Mouse (Mus musculus): ENCODE measurements around the gene Bcar3. TPM values are rescaled to one million over a fixed set of nuclear protein-coding genes. Genes with fewer than 3 reads are reported as not detected.
A peak's percentile ranks its signal among the peaks of the same experiment; 100 is the strongest.

The Bcar3 gene
- total RNA-seq, 2 experiments from 2014 or later: 14.7 to 15.4 TPM

- Histone ChIP-seq H3K4me3 (no peak overlapping the region), H3K27ac (no peak overlapping the region)
- intact Hi-C loops (cut with DNase I): no loop called here
- no peak for DNase-seq (ENCODE audit: extremely low spot score in 1 of 2, low spot score in 2 of 2)
- TF ChIP-seq CTCF (IDR thresholded peaks at IDR 0.05): no peak
Observed at GRCm38 (mm10) chr3:122322226-122322625, 28.3 kb downstream of the Bcar3 start.

DNA sequence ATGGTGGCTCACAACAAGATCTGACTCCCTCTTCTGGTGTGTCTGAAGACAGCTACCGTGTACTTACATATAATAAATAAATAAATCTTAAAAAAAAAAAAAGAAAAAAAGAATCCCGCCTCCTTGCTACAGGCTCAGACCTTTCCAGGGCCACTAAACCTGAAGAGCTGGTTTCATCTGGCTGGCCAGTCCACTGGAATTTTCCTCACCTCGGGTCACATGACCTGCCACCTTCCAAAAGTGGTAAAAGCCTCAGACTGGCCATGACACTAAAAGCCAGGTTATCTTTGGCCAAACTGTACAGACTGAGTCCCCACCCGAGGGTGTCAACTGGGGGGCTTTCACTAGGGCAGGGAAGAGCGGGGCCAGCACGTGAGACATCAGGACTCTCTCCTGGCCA is 29.9 kb downstream of the Bcar3 start:
- TF ChIP-seq CTCF (IDR thresholded peaks at IDR 0.05): no peak
- DNase-seq (ENCODE audit: extremely low spot score in 1 of 2, low spot score in 2 of 2): no peak
- no peak overlapping the region for H3K27ac ChIP-seq
- no peak overlapping the region for H3K4me3 ChIP-seq
- intact Hi-C loops (cut with DNase I): no loop called here

DNA sequence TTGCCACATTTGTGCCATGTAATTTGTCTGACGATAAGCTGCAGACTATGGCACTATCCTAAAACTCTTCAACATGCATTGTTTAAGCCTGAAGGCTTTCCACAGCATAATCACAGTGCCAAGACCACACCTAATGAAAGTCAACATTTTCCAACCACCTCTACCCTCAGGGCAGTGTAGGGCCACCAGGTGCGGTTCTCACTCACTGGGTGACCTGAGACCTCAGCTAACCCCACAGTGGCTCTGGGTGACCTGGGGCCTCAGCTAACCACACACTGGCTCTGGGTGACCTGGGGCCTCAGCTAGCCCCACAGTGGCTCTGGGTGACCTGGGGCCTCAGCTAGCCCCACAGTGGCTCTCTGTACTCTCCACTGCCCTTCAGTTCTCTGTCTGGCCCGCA is 30.6 kb downstream of the Bcar3 start:
- Histone ChIP-seq H3K27ac (no peak overlapping the region), H3K4me3 (no peak overlapping the region)
- DNase-seq (ENCODE audit: extremely low spot score in 1 of 2, low spot score in 2 of 2): no peak
- no peak for TF ChIP-seq CTCF (IDR thresholded peaks at IDR 0.05)
- intact Hi-C loops (cut with DNase I): no loop called here

DNA sequence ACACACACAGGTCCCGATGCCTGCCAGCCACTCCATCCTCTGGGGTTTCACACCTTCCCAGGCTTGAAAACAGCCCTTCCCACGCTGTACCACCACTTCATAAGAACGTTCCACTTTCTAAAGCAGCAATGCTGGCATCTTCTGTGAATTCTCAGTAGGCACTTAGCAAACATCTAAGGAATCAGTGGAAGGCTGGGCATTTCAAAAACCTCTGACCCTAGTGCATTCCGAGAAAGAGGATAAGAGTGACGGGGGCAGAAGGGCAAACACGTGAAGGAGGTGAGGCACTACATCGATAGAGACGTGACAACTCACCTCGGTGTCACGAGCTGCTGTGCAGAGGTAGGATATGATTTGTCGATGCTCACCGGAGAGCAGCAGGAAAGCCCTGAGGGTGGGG is 36.5 kb downstream of the Bcar3 start:
- Histone ChIP-seq H3K27ac (no peak overlapping the region), H3K4me3 (no peak overlapping the region)
- intact Hi-C loops (cut with DNase I): loop anchor here (5.0 kb wide), 1 partner anchor 47 kb away; no protein-coding TSS in a partner anchor
- DNase-seq (ENCODE audit: extremely low spot score in 1 of 2, low spot score in 2 of 2): no peak
- TF ChIP-seq CTCF (IDR thresholded peaks at IDR 0.05): no peak

DNA sequence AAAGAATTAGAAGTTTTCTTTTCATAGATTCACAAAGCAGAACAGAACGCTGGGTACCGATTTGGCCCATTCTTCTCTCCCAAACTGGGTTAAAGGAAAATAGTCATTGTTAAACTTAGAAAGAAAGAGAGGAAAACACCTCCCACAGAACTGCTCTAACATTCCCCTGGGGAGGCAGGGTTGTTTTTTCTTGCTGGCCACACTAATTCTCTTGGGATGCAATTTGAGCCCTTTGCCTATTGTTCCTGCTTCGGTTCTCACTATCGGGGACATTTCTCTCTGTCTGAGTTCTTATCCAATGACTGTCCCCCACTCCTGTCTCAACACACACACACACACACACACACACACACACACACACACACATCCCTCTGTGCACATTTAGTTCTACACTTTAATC is 39.6 kb downstream of the Bcar3 start:
- no peak for TF ChIP-seq CTCF (IDR thresholded peaks at IDR 0.05)
- intact Hi-C loops (cut with DNase I): loop anchor here (5.0 kb wide), 1 partner anchor 44 kb away; no protein-coding TSS in a partner anchor
- H3K27ac ChIP-seq: peak overlapping the region; percentile 55; the same call in 1 of the 2 replicates
- DNase-seq (ENCODE audit: extremely low spot score in 1 of 2, low spot score in 2 of 2): no peak
- H3K4me3 ChIP-seq: no peak overlapping the region

DNA sequence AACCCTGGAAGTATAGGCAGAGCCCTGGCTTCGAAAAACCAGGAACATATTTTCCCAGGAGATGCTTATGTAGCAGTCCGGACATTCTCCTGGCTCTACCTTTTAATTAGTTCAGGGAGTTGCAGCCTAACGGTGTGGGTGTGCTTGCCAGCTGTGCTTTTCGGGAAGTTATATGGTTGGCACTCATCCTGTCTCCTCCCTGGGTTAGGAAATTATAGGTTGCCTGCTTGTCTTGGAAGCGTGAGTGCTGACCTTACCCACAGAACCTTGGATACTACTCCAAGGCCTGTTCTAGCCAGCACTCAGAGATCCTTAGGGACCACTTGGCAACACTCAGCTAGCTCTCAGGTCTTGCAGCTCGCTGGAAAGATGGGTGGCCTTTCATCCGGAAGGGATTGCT is 40.0 kb downstream of the Bcar3 start:
- intact Hi-C loops (cut with DNase I): loop anchor here (5.0 kb wide), 1 partner anchor 43 kb away; no protein-coding TSS in a partner anchor
- no peak for TF ChIP-seq CTCF (IDR thresholded peaks at IDR 0.05)
- DNase-seq (ENCODE audit: extremely low spot score in 1 of 2, low spot score in 2 of 2): no peak
- Histone ChIP-seq H3K27ac (no peak overlapping the region), H3K4me3 (no peak overlapping the region)

DNA sequence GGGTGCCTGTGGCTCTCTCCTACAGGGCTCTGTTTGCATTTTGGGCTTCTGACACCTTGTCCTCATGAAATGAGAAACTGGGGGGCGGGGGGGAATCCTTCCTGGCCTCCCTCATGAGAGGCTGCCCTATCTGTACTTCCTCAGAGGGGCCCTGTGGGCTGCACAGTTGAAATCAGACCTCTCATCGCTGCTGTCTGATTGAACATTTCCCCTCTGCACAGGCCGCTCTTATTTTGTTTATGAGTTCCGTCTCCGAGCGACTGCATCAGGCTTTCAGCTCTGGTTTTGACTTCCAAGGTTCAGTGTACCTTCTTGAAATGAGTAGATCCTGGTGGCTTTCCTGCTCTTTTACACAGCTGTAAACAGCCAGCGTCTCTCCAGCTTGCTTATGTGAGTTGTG is 40.4 kb downstream of the Bcar3 start:
- no peak for DNase-seq (ENCODE audit: extremely low spot score in 1 of 2, low spot score in 2 of 2)
- intact Hi-C loops (cut with DNase I): loop anchor here (5.0 kb wide), 1 partner anchor 43 kb away; no protein-coding TSS in a partner anchor
- Histone ChIP-seq H3K27ac (no peak overlapping the region), H3K4me3 (no peak overlapping the region)
- no peak for TF ChIP-seq CTCF (IDR thresholded peaks at IDR 0.05)

DNA sequence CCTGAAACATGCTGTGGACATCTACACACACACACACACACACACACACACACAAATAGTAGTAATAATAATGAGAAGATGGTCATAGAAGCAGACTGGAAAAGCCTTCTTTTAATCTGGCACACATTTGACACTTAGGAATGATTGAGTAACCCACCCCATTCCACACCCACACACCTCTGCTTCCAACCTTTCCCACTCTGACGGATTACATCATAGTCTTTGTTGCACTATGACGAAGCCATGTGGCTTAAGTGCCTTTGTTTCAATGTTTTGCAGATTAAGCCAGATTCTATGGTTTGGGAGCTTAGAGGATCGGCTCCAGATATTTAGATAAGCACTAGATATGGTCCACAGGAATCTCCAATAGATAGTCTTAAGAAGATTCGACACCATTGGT is 42.1 kb downstream of the Bcar3 start:
- H3K4me3 ChIP-seq: no peak overlapping the region
- no peak overlapping the region for H3K27ac ChIP-seq
- TF ChIP-seq CTCF (IDR thresholded peaks at IDR 0.05): no peak
- intact Hi-C loops (cut with DNase I): no loop called here
- DNase-seq (ENCODE audit: extremely low spot score in 1 of 2, low spot score in 2 of 2): no peak

DNA sequence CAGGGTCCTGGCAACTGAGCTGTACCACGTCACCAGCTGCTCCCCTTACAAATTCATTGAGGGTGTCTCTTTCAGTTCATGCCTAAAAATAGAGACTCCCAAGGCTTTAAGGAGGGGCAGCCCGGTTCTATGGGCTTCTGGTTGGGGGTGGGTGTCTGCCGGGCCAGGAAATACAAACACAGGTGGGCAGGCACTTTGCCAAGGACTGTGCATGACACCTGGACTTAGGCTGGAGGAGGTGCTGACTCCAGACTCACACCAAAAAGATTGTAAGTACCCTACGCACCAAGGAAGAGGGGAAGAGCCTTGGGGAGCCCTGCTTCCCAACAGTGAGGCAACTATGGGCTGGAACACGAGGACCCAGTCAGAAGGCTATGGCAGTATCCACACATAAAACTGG is 44.1 kb downstream of the Bcar3 start:
- no peak overlapping the region for H3K27ac ChIP-seq
- no peak overlapping the region for H3K4me3 ChIP-seq
- DNase-seq (ENCODE audit: extremely low spot score in 1 of 2, low spot score in 2 of 2): no peak
- intact Hi-C loops (cut with DNase I): no loop called here
- no peak for TF ChIP-seq CTCF (IDR thresholded peaks at IDR 0.05)

GRCm38 (mm10) chr3:122338897-122339296 is 45.0 kb downstream of the Bcar3 start:
- intact Hi-C loops (cut with DNase I): no loop called here
- Histone ChIP-seq H3K4me3 (no peak overlapping the region), H3K27ac (no peak overlapping the region)
- DNase-seq (ENCODE audit: extremely low spot score in 1 of 2, low spot score in 2 of 2): no peak
- no peak for TF ChIP-seq CTCF (IDR thresholded peaks at IDR 0.05)

DNA sequence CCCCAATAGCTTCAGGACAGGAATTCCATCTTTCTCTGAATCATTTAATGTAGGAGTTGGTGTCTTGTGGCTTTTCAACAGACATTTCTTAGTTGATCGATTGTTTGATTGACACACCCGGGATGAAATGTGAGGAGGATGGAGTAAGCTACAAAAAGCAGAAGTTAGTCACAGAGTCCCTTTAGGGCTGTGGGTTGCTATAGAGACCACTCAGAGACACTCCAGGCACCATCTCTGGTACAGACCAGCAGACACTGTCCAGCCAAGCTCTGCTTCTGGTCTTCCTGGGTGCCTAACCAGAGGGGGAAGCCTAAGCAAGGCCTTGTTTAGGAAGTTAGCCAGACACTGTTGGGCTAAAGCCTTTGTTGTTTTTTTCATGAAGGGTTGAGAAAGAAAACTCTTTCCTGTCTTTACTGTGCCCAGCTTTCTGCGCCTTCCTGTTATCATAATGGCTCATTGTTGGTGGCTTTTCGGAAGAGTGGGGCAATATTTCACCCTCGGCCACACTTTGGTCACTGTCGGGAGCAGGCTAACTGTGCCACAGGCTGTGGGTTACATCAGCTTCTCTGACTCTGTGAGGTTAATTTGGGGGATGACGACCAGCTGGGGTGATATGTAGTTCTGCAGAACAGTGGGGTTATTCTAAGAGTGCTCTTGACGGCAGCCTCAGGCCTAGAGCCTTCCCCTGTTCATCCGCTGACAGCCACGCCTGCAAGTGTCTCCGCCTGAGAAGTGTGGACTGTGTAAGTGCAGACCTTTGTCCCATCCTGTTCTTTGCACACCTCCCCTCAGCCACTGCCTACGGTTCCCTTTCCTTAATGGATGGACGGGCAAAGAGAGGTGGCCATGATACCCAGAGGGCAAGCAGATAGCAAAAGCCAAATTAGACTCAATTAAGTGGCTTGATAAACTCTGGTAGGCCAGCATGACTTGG is 46.5 kb downstream of the Bcar3 start:
- no peak overlapping the region for H3K4me3 ChIP-seq
- intact Hi-C loops (cut with DNase I): no loop called here
- no peak for DNase-seq (ENCODE audit: extremely low spot score in 1 of 2, low spot score in 2 of 2)
- TF ChIP-seq CTCF (IDR thresholded peaks at IDR 0.05): no peak
- no peak overlapping the region for H3K27ac ChIP-seq

- TF ChIP-seq CTCF (IDR thresholded peaks at IDR 0.05): no peak
- no peak overlapping the region for H3K27ac ChIP-seq
- DNase-seq (ENCODE audit: extremely low spot score in 1 of 2, low spot score in 2 of 2): peak; percentile 15 to 35
- intact Hi-C loops (cut with DNase I): no loop called here
- no peak overlapping the region for H3K4me3 ChIP-seq
Observed at GRCm38 (mm10) chr3:122343437-122343853, 49.5 kb downstream of the Bcar3 start.

GRCm38 (mm10) chr3:122344350-122344749 is 50.4 kb downstream of the Bcar3 start:
- TF ChIP-seq CTCF (IDR thresholded peaks at IDR 0.05): no peak
- H3K27ac ChIP-seq: no peak overlapping the region
- no peak overlapping the region for H3K4me3 ChIP-seq
- DNase-seq (ENCODE audit: extremely low spot score in 1 of 2, low spot score in 2 of 2): no peak
- intact Hi-C loops (cut with DNase I): no loop called here
